Mouse (Mus musculus) E14TG2a.4 (cell line): Measurements from ENCODE around the gene Myog.

Experiments used
- H3K27me3 ChIP-seq: 2 replicates; pipeline ENCODE4 v1.6.1; 2014; ENCODE audit warnings: low read length, control low read depth; ENCODE audit not compliant: insufficient read depth
- H3K36me3 ChIP-seq: 2 replicates; pipeline ENCODE4 v1.6.1; 2014; ENCODE audit warnings: low read length, control low read depth; ENCODE audit not compliant: insufficient read depth
- H3K4me1 ChIP-seq: replicated peaks from 2 replicates; pipeline ENCODE4 v1.6.1; 2014; ENCODE audit warnings: low read depth, low read length, control low read depth
- H3K4me3 ChIP-seq: replicated peaks from 2 replicates; pipeline ENCODE4 v1.5.1; 2014; ENCODE audit warnings: mild to moderate bottlenecking, low read length
- H3K9me3 ChIP-seq: 2 replicates; pipeline ENCODE4 v1.6.1; 2014; ENCODE audit warnings: low read length, control low read depth
- CTCF ChIP-seq: conservative IDR thresholded peaks from 2 replicates; pipeline ENCODE4 v1.5.1; 2014; ENCODE audit warnings: low read length
- NANOG ChIP-seq: IDR thresholded peaks from 2 replicates; pipeline ENCODE4 v1.6.1; 2014; ENCODE audit warnings: borderline replicate concordance, low read length, mixed read lengths
- POU5F1 ChIP-seq: IDR thresholded peaks from 2 replicates; pipeline ENCODE4 v1.6.1; 2014; ENCODE audit warnings: low read length, borderline replicate concordance

Myog gene

DNA sequence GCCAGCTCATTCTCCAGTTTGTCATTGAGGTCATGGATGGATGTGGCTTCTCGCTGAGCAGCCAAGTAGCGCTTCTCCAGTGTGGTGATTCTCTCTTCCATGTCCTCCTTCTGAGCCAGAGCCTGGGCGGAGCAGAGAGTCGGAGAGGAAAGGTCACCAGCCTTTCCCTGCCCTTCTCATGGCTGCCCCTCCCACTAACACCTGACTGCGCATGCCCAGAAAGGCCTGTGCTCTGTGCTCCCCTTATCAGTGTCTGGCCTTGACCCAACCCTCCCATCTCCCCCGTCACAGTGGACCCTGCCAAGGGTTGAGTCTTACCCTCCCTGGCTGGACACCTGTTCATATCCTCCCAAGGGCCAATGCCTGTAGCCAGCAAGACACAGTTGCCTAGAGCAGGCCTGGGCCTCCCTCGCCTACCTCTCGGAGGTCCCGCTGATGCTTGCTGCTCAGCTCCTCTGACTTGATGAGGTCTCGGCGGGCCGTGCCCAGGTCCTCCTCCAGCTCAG lies 37.1 kb downstream of the Myog start:
- H3K4me1 ChIP-seq = peaks cover 60% of the 10 kb centered on the region
- H3K4me3 ChIP-seq = peak overlapping the region; percentile 77
- TF ChIP-seq CTCF (no peak), NANOG (no peak), POU5F1 (no peak)
- H3K9me3 ChIP-seq = peaks cover 4% of the 10 kb centered on the region; the same call in 1 of the 2 replicates
- H3K36me3 ChIP-seq = peaks cover 40% of the 10 kb centered on the region
- no peaks in the 10 kb centered on the region; the same call in 1 of the 2 replicates for H3K27me3 ChIP-seq

DNA sequence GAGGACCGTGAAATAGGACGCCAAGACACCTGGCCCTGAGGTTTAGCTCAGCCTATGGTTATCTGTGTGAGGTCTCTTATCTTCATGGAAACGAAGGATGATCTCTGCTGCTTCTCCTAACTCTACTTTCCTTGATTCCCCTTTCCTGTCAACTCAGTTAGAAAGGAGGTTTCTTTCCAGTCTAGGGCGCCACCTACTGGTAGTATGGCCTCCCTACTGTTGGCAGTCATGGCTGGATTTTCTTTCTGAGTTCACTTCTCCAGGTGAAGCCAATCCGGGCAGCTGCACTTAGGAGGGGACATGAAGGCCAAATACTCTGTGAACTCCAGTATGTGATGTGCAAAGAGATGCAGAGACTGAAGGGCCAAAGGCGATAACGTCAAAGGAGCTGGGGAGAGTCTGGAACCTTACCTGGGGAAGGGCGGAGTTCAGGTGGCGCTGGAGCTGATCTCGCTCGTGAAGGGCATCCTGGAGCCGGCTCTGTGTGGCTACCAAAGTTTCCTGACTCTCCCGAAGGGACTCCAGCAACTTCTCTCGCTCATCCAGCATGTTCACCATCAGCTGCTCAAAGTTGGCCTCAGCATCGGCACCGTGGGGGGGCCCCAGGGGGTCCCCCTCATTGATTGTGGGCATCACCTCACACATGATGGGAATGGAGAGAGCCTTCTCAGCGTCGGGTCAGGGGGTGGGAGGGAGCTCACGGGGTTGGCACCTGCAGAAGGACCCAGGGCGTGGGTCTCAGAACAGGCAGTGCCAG lies 42.3 kb downstream of the Myog start:
- Histone ChIP-seq H3K9me3 (no peaks in the 10 kb centered on the region), H3K36me3 (peaks cover 7% of the 10 kb centered on the region; the same call in 1 of the 2 replicates), H3K4me1 (peaks cover 56% of the 10 kb centered on the region), H3K27me3 (no peaks in the 10 kb centered on the region), H3K4me3 (no peak overlapping the region)
- TF ChIP-seq NANOG (no peak), CTCF (peak; percentile 98)

DNA sequence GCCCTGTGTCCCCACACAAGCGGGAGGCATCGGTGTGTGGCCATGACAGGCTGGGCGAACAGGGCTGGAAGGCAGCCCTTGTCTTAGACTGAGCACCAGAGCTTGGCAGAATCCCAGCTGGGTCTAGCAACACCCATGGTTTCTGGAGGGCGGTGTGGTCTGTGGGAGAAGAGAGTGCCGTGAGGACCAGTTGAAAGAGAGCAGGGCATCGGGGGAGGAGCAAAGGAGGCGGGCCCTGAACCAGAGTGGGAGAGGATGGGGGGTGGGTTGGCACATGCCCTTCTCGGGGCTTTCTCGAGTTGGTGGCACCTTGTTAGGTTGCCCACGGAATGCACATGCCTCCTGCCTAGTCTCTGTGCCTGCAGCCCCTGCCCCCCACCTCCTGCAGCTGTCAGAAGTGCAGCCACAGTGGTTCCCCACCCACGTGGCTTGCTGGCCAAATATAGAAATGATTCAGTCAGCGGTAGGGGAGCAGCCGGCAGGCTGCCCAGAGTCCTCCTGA lies 43.0 kb downstream of the Myog start, which contains the start of gene Ppfia4:
TSS of gene Ppfia4 (minus strand) at position 159 of the 502 bp plus-strand sequence.
- no peak within 1 kb of the TSS for H3K4me3 ChIP-seq
- H3K36me3 ChIP-seq = peaks cover 7% of the 10 kb centered on the region; the same call in 1 of the 2 replicates
- H3K9me3 ChIP-seq = no peaks in the 10 kb centered on the region
- no peaks in the 10 kb centered on the region for H3K27me3 ChIP-seq
- peaks cover 49% of the 10 kb centered on the region for H3K4me1 ChIP-seq
- TF ChIP-seq NANOG = no peak
- TF ChIP-seq CTCF = no peak
- TF ChIP-seq POU5F1 = no peak

DNA sequence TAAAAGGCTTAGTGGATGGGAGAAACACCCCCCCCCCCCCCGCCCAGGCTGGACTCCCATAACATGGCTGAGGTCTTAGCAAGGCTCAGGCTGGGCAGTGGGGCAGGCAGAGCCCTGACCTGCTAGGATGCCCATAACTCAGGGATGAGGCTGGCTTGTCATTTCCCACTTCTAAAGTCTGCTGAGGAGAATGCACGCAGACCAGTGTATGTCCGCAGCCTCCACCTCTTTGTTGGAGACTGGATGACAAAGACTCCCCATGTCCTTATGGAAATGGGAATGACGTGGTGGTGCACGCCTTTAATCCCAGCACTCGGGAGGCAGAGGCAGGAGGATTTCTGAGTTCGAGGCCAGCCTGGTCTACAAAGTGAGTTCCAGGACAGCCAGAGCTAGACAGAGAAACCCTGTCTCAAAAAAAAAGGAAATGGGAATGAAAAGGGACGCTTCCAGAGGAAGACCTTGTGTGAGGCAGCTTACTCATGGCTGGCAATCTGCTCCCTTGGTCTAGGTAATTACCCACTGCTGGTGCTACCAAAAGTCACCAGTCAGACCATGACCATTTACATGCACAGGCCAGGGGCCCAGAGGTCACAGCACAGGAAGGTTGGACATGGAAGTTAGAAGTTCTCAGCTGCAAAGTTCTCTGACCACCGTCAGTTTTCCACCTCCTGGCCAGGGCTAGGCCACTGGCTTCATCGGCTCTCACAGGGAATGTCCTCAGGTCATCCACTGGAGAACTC lies 43.8 kb downstream of the Myog start:
- no peaks in the 10 kb centered on the region for H3K9me3 ChIP-seq
- no peak overlapping the region for H3K4me3 ChIP-seq
- H3K4me1 ChIP-seq = peaks cover 42% of the 10 kb centered on the region
- H3K27me3 ChIP-seq = no peaks in the 10 kb centered on the region
- no peak for TF ChIP-seq NANOG
- no peak for TF ChIP-seq CTCF
- TF ChIP-seq POU5F1 = no peak
- peaks cover 7% of the 10 kb centered on the region; the same call in 1 of the 2 replicates for H3K36me3 ChIP-seq

DNA sequence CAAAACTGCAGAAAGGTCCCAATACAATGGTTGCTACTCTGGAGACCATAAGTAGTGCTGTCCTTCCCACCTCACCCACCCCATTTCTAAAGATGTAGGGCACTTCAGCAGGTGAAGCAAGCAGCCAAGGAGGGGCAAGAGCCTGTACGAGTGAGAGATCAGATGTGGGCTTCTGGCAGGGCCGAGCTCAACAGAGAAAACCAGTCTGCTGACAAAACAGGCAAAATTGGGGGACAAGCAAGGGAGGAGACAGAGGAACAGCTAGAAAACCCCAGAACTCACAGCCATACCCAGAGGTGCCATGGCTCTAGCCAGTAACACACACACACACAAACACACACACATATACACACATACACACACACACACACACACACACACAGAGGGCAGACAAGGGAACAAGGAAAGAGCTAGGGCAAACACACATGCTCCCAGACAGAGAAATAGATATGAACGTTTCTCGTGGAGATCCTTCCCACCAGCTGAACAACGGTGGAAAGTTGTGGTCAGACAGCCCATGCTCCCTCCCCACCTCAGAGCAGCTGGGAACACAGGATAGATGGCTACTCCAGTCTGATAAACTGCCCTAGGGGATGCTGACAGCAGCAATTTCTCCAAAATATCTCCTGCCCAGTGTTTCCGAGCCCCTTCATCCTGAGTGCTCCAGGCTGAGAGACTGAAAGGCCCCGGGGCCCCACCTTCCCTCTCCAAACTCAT lies 44.5 kb downstream of the Myog start:
- Histone ChIP-seq H3K4me3 (no peak overlapping the region), H3K36me3 (peaks cover 7% of the 10 kb centered on the region; the same call in 1 of the 2 replicates), H3K27me3 (no peaks in the 10 kb centered on the region), H3K4me1 (peaks cover 35% of the 10 kb centered on the region), H3K9me3 (no peaks in the 10 kb centered on the region)
- TF ChIP-seq CTCF = no peak
- no peak for TF ChIP-seq POU5F1
- no peak for TF ChIP-seq NANOG

DNA sequence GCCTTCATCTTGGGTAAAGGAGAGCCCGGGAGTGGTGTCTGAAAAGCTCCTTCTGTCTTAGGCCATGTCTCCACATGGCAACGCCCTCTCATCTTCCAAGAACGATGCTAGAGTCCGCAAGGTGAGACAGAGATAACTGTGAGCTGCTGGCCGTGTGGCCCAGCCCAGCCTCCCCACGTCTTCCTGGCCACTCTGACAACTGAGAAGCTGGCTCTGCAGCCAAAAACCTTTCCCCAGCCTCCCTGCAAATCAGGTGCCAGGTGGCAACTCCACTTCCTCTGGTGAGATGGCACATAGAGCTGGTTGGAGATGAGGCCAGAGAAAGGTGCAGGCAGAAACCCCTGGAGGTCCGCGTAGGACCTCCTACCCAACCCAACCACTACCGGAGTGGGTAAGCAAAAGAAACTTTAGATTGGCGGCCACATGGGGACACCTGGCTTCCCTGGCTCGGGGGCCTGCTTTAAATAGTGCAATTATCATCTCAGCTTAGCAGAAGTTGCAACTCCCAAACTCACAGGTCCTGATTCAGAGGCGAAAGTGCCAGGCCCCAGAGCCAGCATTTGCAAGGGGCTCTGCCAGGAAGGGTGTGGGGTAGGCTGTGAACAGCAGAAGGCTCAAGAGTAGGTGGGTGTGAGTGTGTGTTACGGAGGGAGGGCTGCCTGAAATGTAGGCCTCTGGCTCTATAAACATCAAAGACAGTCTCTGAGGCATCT lies 45.6 kb downstream of the Myog start:
- Histone ChIP-seq H3K4me1 (peaks cover 43% of the 10 kb centered on the region), H3K9me3 (no peaks in the 10 kb centered on the region), H3K27me3 (no peaks in the 10 kb centered on the region), H3K36me3 (peaks cover 7% of the 10 kb centered on the region; the same call in 1 of the 2 replicates), H3K4me3 (no peak overlapping the region)
- no peak for TF ChIP-seq POU5F1
- TF ChIP-seq NANOG = no peak
- TF ChIP-seq CTCF = no peak

DNA sequence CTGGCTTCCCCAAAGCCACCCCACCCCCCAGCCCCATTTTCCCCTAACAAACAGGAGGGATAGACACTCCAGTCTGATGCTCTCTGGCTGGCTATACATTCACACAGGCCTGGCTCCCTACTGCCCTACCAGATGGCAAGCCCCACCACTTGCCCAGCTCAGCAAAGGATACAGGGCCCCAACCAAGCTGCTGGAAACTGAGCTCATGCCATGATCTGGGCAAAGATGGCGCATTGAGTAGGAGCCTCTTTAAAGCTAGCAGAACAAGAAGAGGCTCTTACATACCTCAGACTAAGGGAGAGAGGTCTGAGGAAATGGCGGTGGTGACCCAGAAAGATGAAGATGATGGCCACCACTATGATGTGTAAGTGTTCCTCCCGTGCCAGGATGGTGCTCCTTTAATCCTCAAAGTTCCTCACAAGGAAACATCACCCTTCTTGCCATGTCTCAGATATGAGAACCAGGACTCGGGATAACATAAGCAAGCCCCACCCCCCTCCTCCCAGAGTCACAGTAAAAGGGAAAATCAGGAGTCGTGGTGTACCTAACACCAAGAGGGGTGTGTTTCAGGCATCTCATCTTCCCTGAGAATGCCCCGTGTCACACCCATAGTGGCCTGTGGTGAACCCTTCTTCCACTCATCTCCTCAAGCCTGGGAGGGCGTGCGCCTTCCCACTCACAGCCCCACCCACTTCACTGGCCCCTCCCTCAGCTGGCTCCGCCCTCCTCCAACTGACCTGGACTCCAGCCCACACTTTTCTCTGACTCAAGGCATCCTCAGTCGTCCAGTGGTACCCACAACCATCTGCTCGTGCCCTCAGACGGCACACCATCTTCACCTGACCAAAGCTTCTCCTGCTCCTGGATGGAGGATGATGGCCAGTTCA lies 46.4 kb downstream of the Myog start:
- H3K27me3 ChIP-seq = no peaks in the 10 kb centered on the region
- no peaks in the 10 kb centered on the region for H3K9me3 ChIP-seq
- peaks cover 46% of the 10 kb centered on the region for H3K4me1 ChIP-seq
- no peak overlapping the region for H3K4me3 ChIP-seq
- TF ChIP-seq CTCF = no peak
- no peak for TF ChIP-seq POU5F1
- TF ChIP-seq NANOG = no peak
- peaks cover 6% of the 10 kb centered on the region; the same call in 1 of the 2 replicates for H3K36me3 ChIP-seq
